Mouse (Mus musculus) neural tube, embryonic 10.5 days (tissue): ENCODE results near the gene Cdh6.

Experiments used
- DNase-seq: peaks from one replicate; pipeline ENCODE4 v3.0.0-alpha.2; 2017; ENCODE audit warnings: low spot score; ENCODE audit errors: extremely low spot score

The Cdh6 gene

DNA sequence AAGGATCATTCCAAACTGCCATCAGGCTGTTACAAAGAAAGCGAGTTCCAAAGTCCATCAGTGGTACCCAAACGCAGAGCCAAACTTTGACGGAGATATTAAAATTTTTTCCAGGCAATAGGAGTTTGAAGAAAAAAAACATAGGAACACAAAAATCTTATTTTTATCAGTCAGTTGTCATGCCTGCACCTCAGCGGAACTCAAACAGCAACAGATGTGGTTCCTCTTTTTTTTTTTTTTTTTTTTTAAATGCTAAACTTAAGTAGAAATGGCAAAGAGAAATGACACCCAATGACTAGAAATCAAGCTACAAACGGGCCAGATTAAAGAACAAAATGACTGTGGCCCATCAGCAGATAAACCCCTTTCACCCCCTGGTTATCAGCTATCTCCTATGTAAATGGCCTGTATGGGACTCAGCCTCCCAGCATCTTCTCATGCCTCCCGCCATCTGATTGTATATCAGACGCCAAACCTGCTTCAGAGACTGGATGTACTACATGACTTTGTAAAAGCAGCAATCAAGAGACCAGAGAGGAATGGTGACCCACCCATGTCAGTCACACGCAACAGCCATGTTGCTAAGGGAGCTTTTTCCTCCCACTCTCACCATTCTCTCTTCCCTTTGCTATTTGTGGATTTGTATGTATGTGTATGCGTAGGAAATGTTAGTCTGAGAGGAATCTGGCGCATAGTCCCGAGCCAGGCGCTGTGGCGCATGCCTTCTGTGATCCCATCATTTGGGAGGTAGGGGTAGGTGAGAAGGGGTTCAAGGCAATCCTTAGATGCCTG is 8.2 kb downstream of the Cdh6 start:
- no peak for DNase-seq

GRCm38 (mm10) chr15:13155820-13156219 is 17.7 kb downstream of the Cdh6 start:
- no peak for DNase-seq

GRCm38 (mm10) chr15:13155418-13155817 is 18.1 kb downstream of the Cdh6 start:
- DNase-seq = no peak

- no peak for DNase-seq
These were observed 31.5 kb downstream of the Cdh6 start for GRCm38 (mm10) chr15:13141983-13142382.

DNA sequence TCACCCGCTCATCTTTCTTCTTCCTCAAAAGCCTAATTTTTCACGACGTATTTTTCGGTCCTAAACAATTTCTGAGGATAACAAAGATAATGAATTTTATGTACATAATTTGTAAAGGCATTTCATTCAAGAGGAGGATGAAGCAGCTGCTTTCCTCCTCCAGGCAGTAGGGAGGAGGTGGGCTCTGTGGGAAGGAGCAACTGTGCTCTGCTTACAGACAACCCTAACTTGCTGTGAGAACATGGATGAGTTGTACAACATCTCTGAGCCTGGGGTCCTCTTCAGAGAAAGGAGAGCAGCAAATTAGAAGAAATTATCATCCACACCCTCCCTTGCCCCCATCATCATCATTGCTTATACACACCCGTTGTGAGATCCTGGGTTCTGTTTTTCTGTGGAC is 33.8 kb downstream of the Cdh6 start:
- no peak for DNase-seq

DNA sequence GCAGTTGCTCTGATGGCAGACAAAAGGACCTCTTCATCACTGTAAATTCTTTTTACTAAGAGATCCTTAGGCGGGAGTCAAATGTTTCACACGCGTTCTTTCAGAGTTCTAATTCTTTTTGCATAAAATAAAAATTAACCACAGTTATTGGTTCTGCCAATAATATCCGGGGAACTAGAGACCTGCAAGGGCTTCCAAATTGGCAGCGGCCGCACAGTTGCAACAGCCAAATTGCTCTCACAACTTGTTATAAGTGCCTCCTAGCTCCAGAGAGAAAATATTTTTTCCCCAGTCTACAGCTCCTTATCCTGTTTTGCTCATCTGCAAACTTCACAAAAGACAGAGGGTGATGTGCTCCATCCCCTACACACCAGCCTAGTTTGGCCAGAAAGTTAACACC is 36.3 kb downstream of the Cdh6 start:
- DNase-seq = no peak

DNA sequence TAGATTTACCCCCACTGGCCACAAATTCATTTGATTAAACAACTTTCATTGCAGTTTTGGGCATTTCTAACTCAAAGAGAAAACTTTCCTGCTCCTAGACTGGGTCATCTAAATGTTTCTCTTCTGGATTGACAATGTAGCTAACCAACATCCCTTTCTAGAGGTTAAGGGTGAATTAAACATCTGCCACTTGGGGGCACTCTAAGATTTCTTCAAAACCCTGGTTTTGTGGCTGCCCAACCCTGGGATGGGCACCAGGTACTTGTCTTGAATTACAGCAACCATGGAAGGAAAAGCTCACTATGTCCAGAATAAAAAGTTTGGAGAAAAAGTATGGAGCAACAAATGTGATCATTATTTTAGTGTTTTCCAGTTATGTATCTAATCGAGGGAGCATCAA is 39.4 kb downstream of the Cdh6 start:
- no peak for DNase-seq

GRCm38 (mm10) chr15:13133370-13133769 is 40.1 kb downstream of the Cdh6 start:
- no peak for DNase-seq

DNA sequence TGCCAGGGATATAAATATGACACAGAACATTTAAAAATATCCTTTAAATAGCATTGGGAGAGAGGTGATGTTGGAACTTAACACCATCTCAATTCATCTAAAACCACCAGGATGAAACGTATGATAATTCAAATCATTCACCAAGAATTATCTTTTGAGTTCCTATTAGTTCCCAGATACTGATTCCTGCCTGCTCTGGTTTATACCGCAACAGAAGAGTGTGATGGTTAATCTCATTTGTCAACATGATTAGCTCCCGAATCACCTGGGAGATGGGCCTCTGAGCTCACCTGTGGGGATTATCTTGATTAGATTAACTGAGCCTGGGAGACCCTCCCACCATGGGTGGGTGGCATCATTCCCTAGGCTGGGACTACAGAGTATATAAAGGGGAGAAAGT is 41.0 kb downstream of the Cdh6 start:
- DNase-seq = no peak

- no peak for DNase-seq
These were observed 43.2 kb downstream of the Cdh6 start for GRCm38 (mm10) chr15:13130246-13130645.

- DNase-seq = no peak
These were observed 73.1 kb downstream of the Cdh6 start for GRCm38 (mm10) chr15:13100341-13100740.

DNA sequence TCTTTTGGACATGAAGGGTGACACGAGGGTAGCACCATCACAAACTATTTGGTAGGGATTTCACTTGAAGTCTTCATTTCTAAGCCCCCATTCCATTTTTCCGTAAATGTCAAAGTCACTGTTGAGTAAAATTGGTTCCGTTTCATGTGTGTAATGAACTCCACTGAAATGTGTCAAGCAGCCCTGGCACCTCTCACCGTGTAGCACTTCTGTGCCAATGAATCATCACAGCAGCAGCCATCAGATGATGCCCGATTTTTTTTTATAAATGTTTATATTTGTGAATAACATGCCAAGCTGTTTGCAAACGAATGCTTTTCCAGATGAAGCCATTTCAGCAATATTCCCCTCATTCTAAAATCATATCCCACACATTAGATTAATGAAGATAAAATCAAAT is 75.6 kb downstream of the Cdh6 start:
- DNase-seq = no peak

DNA sequence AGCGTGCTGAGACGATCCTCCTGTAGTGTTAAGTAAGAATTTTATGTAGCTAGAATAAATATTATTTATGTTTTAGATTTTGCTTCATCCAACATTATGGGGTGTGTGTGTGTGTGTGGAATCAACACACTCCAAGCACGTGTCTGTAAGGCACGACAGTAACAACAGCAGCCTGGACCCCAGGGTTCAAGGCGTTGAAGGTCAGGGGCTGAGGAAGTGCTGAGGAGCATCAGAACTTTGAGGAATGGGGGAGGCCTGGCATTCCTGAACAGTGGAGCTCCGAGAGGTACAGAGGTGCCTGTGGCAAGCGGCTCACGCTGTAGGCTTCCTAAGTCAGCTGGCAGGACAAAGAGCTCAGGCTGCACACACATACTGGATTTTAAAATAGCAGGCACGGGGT is 78.1 kb downstream of the Cdh6 start:
- no peak for DNase-seq

DNA sequence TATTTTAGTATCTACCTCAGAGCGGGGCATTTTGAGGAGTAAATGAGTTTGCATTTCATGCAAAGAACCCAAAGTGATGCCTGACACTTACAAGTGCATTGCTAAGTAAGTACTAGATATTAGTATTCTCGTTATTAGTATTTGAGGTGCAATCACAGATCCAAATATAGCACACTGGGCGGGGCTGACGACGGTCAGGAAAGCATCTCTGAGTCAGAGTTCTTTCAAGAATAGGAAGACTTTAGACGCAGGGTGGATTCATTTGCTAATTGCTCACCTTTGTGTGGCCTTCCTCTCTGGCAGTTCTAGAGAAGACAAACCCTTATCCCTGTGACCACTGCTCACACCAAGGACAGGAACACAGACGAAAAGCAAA is 78.6 kb downstream of the Cdh6 start:
- DNase-seq = no peak

GRCm38 (mm10) chr15:13093954-13094880 is 79.3 kb downstream of the Cdh6 start:
- no peak for DNase-seq

DNA sequence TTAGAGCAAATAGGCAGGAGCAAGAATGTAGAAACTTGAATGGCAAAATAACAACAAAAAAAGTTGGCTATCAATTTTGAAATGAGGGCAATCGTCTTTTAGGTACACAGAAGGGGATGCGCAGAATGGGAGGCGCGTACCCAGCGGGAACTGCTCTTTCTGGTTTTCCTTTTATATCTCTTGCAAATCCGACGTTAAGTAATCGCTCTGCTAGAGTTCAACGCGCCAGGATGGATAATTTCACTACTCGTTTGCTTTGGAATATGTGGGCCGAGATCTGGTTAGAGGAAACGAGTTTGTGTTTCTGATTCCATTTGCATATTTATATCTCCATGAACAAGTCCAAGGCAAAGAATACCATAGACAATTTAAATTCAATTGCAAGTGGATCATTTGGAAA is 81.4 kb downstream of the Cdh6 start:
- DNase-seq = no peak

GRCm38 (mm10) chr15:13088504-13089058 is 84.9 kb downstream of the Cdh6 start:
- DNase-seq = peak; percentile 72

DNA sequence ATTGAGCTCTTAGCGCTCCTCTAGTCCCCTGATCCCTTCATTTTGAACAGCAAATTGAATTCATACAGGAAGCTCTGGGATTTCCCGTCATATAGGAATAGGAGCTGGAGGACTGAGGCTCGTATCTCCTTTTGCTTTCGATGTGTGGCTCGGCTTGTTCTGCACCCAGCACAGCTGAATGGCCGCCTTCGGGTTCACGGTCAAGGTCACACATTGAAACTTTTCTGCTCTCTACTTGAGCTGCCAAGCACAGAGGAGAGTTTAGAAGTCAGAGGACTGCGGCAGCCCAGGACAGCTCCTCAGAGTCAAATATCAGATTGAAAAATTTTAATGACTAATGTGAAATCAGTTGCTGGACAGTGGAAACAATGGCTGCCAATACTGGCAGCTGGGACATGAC is 88.7 kb downstream of the Cdh6 start:
- no peak for DNase-seq

GRCm38 (mm10) chr15:13076908-13077669 is 96.4 kb downstream of the Cdh6 start:
- DNase-seq = no peak

DNA sequence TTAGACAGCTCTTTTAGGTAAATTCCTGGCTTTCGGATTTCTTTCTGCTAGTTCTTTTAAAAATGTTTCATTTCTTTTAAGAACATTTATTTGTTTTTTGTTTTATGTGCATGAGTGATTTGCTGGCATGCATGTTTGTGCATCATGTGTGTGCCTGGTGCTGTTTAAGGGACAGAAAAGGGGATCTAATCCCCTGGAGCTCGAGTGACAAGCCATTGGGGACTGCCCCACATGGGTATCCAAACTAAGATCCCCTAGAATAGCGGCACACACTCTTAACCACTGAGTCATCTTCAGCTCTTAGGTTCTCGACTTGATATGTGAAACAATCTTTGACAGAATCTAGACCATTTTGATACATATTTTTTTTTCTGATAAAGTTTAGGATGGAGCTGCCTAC is 99.4 kb downstream of the Cdh6 start:
- no peak for DNase-seq

GRCm38 (mm10) chr15:13068213-13068516 is 105.3 kb downstream of the Cdh6 start:
- no peak for DNase-seq
